Mouse (Mus musculus) liver, embryonic 14.5 days (tissue): ENCODE measurements around the gene Ptprb. TPM values are rescaled to one million over a fixed set of nuclear protein-coding genes. Genes with fewer than 3 reads are reported as not detected.

Source experiments
- ATAC-seq: fragments of 200-750 bp; cut with Nextera tagmentation; 2 replicates; pipeline ENCODE4 v1.8.0; 2017; ENCODE audit warnings: moderate number of reproducible peaks, mild to moderate bottlenecking, moderate library complexity; ENCODE audit not compliant: insufficient read depth
- DNase-seq, 3 experiments: peaks; one replicate each; pipeline ENCODE4 v3.0.0-alpha.2; 2012 to 2013; ENCODE audit warnings: low read depth in 3 of 3, low spot score in 3 of 3
- H3K27ac ChIP-seq: fragments of 300-500 bp; sonication (generic); 2 replicates; pipeline ENCODE4 v1.5.1; 2014; ENCODE audit warnings: moderate library complexity, mild to moderate bottlenecking, control low read depth, inconsistent platforms
- H3K27me3 ChIP-seq: fragments of 300-500 bp; sonication (generic); 2 replicates; pipeline ENCODE4 v1.6.1; 2014; ENCODE audit warnings: mild to moderate bottlenecking, low read length, moderate library complexity; ENCODE audit not compliant: control insufficient read depth, insufficient read depth
- H3K36me3 ChIP-seq: fragments of 300-500 bp; sonication (generic); replicated peaks from 2 replicates; pipeline ENCODE4 v1.6.1; 2014; ENCODE audit warnings: low read depth; ENCODE audit not compliant: control insufficient read depth, insufficient read depth
- H3K4me1 ChIP-seq, 2 experiments: fragments of 200-500 bp in 1 of 2; fragments of 300-500 bp in 1 of 2; sonication (generic) in 1 of 2; replicated peaks; 2 replicates each; pipeline ENCODE4 v1.6.1; 2012 to 2014; ENCODE audit warnings: antibody characterized with exemption in 1 of 2, inconsistent platforms in 1 of 2, low read length in 1 of 2; ENCODE audit not compliant: control insufficient read depth in 2 of 2, insufficient read depth in 2 of 2
- H3K4me2 ChIP-seq: fragments of 300-500 bp; sonication (generic); 2 replicates; pipeline ENCODE4 v1.6.1; 2014; ENCODE audit warnings: low read depth, mild to moderate bottlenecking, control low read depth, moderate library complexity
- H3K4me3 ChIP-seq, 2 experiments: fragments of 200-500 bp in 1 of 2; fragments of 300-500 bp in 1 of 2; sonication (generic) in 1 of 2; 2 replicates each; pipeline ENCODE4 v1.5.1; 2012 to 2014; ENCODE audit warnings: low read depth in 2 of 2, low read length in 2 of 2, mild to moderate bottlenecking in 2 of 2, control low read depth in 1 of 2, inconsistent platforms in 1 of 2, moderate library complexity in 1 of 2; ENCODE audit not compliant: insufficient read depth in 1 of 2
- H3K9ac ChIP-seq: fragments of 300-500 bp; sonication (generic); replicated peaks from 2 replicates; pipeline ENCODE4 v1.6.1; 2014; ENCODE audit warnings: mild to moderate bottlenecking, control low read depth, moderate library complexity
- H3K9me3 ChIP-seq: fragments of 300-500 bp; sonication (generic); 2 replicates; pipeline ENCODE4 v1.6.1; 2016; ENCODE audit warnings: low read length, mixed read lengths; ENCODE audit not compliant: control insufficient read depth
- CTCF ChIP-seq: IDR thresholded peaks from 2 replicates; pipeline ENCODE4 v1.5.1; 2016; ENCODE audit warnings: antibody characterized with exemption, low read depth, control low read depth
- EP300 ChIP-seq: IDR thresholded peaks from 2 replicates; pipeline ENCODE4 v1.6.1; 2016; ENCODE audit warnings: antibody characterized with exemption, low read depth
- WGBS: fragments of 180-500 bp; shearing (Covaris S2); extraction: QIAGEN DNeasy Blood & Tissue Kit; methylation state at CpG from one replicate; pipeline ENCODE4 v1.1.7; 2014; ENCODE audit not compliant: insufficient replicate concordance; 5-methylcytosine and 5-hydroxymethylcytosine counted together
- polyA plus RNA-seq, 2 experiments: library from polyadenylated mRNA; depleted of rRNA in 1 of 2; stranded (reverse) in 1 of 2; unstranded in 1 of 2; fragments of >200 nt; fragmentation: Nextera tagmentation in 1 of 2; extraction: Ambion mirVana in 1 of 2; gene quantifications; 2 replicates each; pipeline versions ENCODE4 v1.2.1 to v1.2.3; 2012 to 2014

Gene Ptprb
- polyA plus RNA-seq (2012; rRNA removed) (0.52 and 0.71 TPM in 2 replicates), polyA plus RNA-seq (2014; fragmentation: Nextera tagmentation; extraction: Ambion mirVana) (0.72 and 1.0 TPM in 2 replicates)

DNA sequence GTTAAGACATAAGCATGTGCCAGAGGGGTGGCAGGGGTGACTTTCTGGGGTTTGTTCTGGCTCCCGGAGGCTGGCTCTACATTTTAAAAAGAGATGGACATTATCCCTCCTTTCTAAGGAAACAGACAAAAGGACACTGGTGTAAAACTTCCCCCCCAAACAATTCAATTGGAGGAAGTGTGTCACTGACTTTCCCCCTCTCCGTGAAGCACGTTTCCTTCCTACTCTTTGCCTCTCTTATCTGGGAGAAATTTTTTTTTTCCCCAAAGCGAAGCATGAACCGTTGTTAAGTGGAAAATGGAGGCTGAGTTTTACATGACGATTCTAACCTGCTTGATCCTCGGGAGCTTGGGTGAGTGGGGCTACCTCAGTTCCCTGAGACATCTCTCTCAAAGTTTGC is at the start of gene Ptprb:
Gene Ptprb (plus strand): TSS at position 244 of the 400 bp plus-strand sequence.
- H3K9me3 ChIP-seq = no peaks in the 10 kb centered on the region
- no peak within 1 kb of the TSS for H3K4me3 ChIP-seq
- peaks cover 0 to 8% of the 10 kb centered on the region in 2 experiments; a peak in 2 of 4 replicates for H3K4me1 ChIP-seq
- no peak within 1 kb of the TSS for H3K4me2 ChIP-seq
- H3K27ac ChIP-seq = no peak within 1 kb of the TSS
- DNase-seq (no peak), ATAC-seq (no peak)
- no peak for TF ChIP-seq EP300
- no peak for TF ChIP-seq CTCF
- H3K36me3 ChIP-seq = no peaks in the 10 kb centered on the region
- no peaks in the 10 kb centered on the region for H3K27me3 ChIP-seq
- no peak within 1 kb of the TSS for H3K9ac ChIP-seq
- WGBS = 8% methylated on average over 7 of the region's 7 CpGs

DNA sequence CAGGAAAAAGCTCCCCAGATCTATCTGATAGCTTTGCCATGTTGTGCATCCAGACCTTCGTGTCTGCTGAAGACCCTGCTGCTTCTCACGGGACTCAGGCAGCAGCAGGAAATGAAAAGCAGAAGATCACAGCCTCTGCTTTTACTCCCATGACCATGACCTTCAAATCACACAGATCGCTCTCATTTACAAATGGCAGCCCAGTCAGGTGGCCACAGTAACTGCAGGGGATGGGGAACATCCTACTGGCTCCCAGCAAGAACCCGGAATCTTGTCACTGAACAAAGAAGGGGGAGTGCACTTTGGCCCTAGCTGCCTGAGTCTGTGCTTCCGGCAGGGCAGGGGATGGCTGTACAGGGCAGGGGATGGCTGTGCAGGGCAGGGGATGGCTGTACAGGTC is 40.0 kb upstream of the Ptprb start:
- H3K4me3 ChIP-seq = no peak overlapping the region
- H3K36me3 ChIP-seq = no peaks in the 10 kb centered on the region
- WGBS = 35% methylated on average over 5 of the region's 5 CpGs
- no peak for ATAC-seq
- TF ChIP-seq CTCF (no peak), EP300 (no peak)
- H3K9ac ChIP-seq = no peak overlapping the region
- H3K4me1 ChIP-seq = no peaks in the 10 kb centered on the region
- no peak overlapping the region for H3K4me2 ChIP-seq
- H3K9me3 ChIP-seq = no peaks in the 10 kb centered on the region
- H3K27me3 ChIP-seq = no peaks in the 10 kb centered on the region
- H3K27ac ChIP-seq = no peak overlapping the region
- DNase-seq = no peak

DNA sequence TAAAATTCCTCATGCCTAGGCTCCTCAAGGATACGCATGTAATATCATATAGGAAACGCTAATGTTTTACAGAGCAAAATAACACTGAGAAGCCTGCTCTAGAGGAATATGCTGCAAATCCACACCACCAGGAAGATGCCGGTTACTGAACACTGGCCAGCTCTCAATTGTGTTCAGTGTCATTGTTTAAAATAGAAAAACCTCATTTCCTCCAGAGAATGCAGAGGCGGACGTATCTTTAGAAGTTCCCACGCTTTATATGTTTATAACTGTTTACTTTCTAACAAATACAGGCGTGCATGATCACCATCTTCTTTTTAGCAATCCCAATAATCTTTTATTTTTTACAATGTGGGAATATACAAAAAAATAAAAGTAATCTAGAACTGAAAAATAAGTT is 33.1 kb upstream of the Ptprb start:
- H3K9me3 ChIP-seq = no peaks in the 10 kb centered on the region
- H3K9ac ChIP-seq = no peak overlapping the region
- H3K27me3 ChIP-seq = no peaks in the 10 kb centered on the region
- TF ChIP-seq CTCF (no peak), EP300 (no peak)
- ATAC-seq (no peak), DNase-seq (no peak)
- H3K27ac ChIP-seq = no peak overlapping the region
- no peak overlapping the region for H3K4me3 ChIP-seq
- no peaks in the 10 kb centered on the region for H3K36me3 ChIP-seq
- peaks cover 0 to 2% of the 10 kb centered on the region in 2 experiments; a peak in 1 of 4 replicates for H3K4me1 ChIP-seq
- no peak overlapping the region for H3K4me2 ChIP-seq
- 43% methylated on average over 7 of the region's 7 CpGs for WGBS

DNA sequence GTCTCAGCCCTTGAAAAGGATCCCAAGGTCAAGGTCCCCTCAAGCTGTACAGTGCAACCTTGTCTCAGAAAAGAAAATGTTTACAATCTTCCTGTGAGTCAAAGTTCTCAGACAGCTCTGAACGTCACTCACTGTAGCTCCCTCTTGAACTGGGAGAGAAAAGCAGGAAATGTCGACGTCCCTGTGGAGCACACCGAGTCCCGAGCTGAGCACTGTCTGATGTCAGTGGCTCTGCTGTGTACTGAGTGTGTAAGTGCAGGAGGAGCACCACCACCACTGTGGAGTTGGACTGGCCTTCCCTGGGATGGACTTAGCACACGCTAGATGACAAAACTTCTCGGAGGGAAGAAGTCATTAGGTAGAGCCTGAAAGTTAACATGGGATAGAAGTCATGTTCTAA is 31.9 kb upstream of the Ptprb start:
- ATAC-seq = no peak
- Histone ChIP-seq H3K4me2 (no peak overlapping the region), H3K9ac (no peak overlapping the region), H3K4me3 (no peak overlapping the region), H3K27ac (no peak overlapping the region), H3K27me3 (no peaks in the 10 kb centered on the region), H3K36me3 (no peaks in the 10 kb centered on the region), H3K9me3 (no peaks in the 10 kb centered on the region), H3K4me1 (peaks cover 0 to 2% of the 10 kb centered on the region in 2 experiments; a peak in 1 of 4 replicates)
- 36% methylated on average over 7 of the region's 7 CpGs for WGBS
- no peak for DNase-seq
- TF ChIP-seq EP300 (no peak), CTCF (no peak)

DNA sequence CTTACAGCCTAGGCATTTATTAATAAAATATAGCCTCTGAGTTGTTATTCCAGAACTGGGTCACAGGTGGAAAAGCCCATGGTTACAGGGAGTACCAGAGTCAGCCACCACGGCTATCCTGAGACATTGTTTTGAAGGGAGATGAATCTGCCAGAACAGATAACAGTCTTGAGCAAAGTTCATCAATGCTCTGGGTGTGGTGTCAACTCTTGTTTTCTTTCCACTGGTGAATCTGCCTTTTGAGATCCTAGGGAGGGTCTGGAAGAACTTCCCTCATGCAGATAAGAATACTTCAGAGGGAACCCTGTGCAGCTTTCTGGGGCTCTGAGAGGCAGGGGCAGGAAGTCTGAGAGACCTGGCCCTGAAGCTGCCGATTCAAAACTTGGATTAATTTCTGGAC is 29.7 kb upstream of the Ptprb start:
- WGBS = 17% methylated on average over 2 of the region's 2 CpGs
- no peak for ATAC-seq

More for the DNA sequence above, 29.7 kb upstream of the Ptprb start:
- no peak overlapping the region for H3K4me3 ChIP-seq
- H3K27me3 ChIP-seq = no peaks in the 10 kb centered on the region
- no peak for DNase-seq
- H3K9me3 ChIP-seq = no peaks in the 10 kb centered on the region
- TF ChIP-seq CTCF (no peak), EP300 (no peak)
- no peak overlapping the region for H3K27ac ChIP-seq
- H3K36me3 ChIP-seq = no peaks in the 10 kb centered on the region
- peaks cover 0 to 2% of the 10 kb centered on the region in 2 experiments; a peak in 1 of 4 replicates for H3K4me1 ChIP-seq
- H3K9ac ChIP-seq = no peak overlapping the region
- no peak overlapping the region for H3K4me2 ChIP-seq
